Mouse (Mus musculus): ENCODE data around the gene Golga2. TPM values are rescaled to one million over a fixed set of nuclear protein-coding genes. Genes with fewer than 3 reads are reported as not detected.

The Golga2 gene
- polyA plus RNA-seq, 1 experiment from 2014 or later: 21.3 TPM

- H3K4me3 ChIP-seq (ENCODE audit: low read length): peak overlapping the region; percentile 9; the same call in 1 of the 2 replicates
- peak overlapping the region; percentile 96 for H3K27ac ChIP-seq (ENCODE audit: low read depth, low read length)
- no peak for ATAC-seq (ENCODE audit: low FRiP score, low TSS enrichment)
- no peak overlapping the region; the same call in 1 of the 2 replicates for H3K9ac ChIP-seq (ENCODE audit: low read depth, low read length)
- no peaks in the 10 kb centered on the region for H3K9me3 ChIP-seq (ENCODE audit: control insufficient read depth, low read length)
- 22% methylated on average over 9 of the region's 9 CpGs for WGBS
- peaks cover 45% of the 10 kb centered on the region for H3K4me1 ChIP-seq (ENCODE audit: control insufficient read depth, insufficient read depth, low read length)
- no peaks in the 10 kb centered on the region; the same call in 1 of the 2 replicates for H3K27me3 ChIP-seq (ENCODE audit: control insufficient read depth, insufficient read depth, low read length)
- H3K36me3 ChIP-seq (ENCODE audit: control insufficient read depth, insufficient read depth, low read length): no peaks in the 10 kb centered on the region
- peak overlapping the region; percentile 27; the same call in 1 of the 2 replicates for H3K4me2 ChIP-seq (replicated peaks; ENCODE audit: low read depth, low read length)
These were observed 32.7 kb downstream of the Golga2 start for GRCm38 (mm10) chr2:32319586-32320580.

- ATAC-seq (ENCODE audit: low FRiP score, low TSS enrichment): no peak
- Histone ChIP-seq H3K4me2 (replicated peaks; ENCODE audit: low read depth, low read length) (no peak overlapping the region), H3K27ac (ENCODE audit: low read depth, low read length) (peak overlapping the region; percentile 96; the same call in 1 of the 2 replicates), H3K4me1 (ENCODE audit: control insufficient read depth, insufficient read depth, low read length) (peaks cover 38% of the 10 kb centered on the region), H3K9ac (ENCODE audit: low read depth, low read length) (no peak overlapping the region), H3K4me3 (ENCODE audit: low read length) (no peak overlapping the region), H3K36me3 (ENCODE audit: control insufficient read depth, insufficient read depth, low read length) (no peaks in the 10 kb centered on the region), H3K27me3 (ENCODE audit: control insufficient read depth, insufficient read depth, low read length) (no peaks in the 10 kb centered on the region; the same call in 1 of the 2 replicates), H3K9me3 (ENCODE audit: control insufficient read depth, low read length) (no peaks in the 10 kb centered on the region)
- WGBS: 65% methylated on average over 11 of the region's 11 CpGs
These were observed 33.5 kb downstream of the Golga2 start for GRCm38 (mm10) chr2:32320721-32321120.

- no peak overlapping the region for H3K27ac ChIP-seq (ENCODE audit: low read depth, low read length)
- no peak for ATAC-seq (ENCODE audit: low FRiP score, low TSS enrichment)
- no peak overlapping the region for H3K4me2 ChIP-seq (replicated peaks; ENCODE audit: low read depth, low read length)
- WGBS: 77% methylated on average over 9 of the region's 9 CpGs
- no peak overlapping the region for H3K4me3 ChIP-seq (ENCODE audit: low read length)
- peaks cover 29% of the 10 kb centered on the region for H3K4me1 ChIP-seq (ENCODE audit: control insufficient read depth, insufficient read depth, low read length)
- no peaks in the 10 kb centered on the region for H3K9me3 ChIP-seq (ENCODE audit: control insufficient read depth, low read length)
- no peaks in the 10 kb centered on the region; the same call in 1 of the 2 replicates for H3K27me3 ChIP-seq (ENCODE audit: control insufficient read depth, insufficient read depth, low read length)
- H3K36me3 ChIP-seq (ENCODE audit: control insufficient read depth, insufficient read depth, low read length): no peaks in the 10 kb centered on the region
- H3K9ac ChIP-seq (ENCODE audit: low read depth, low read length): no peak overlapping the region
These were observed 34.6 kb downstream of the Golga2 start for GRCm38 (mm10) chr2:32321591-32322298.

GRCm38 (mm10) chr2:32322754-32323741 lies 35.9 kb downstream of the Golga2 start:
- Histone ChIP-seq H3K4me1 (ENCODE audit: control insufficient read depth, insufficient read depth, low read length) (peaks cover 16% of the 10 kb centered on the region), H3K27ac (ENCODE audit: low read depth, low read length) (no peak overlapping the region), H3K4me2 (replicated peaks; ENCODE audit: low read depth, low read length) (no peak overlapping the region), H3K9ac (ENCODE audit: low read depth, low read length) (no peak overlapping the region), H3K27me3 (ENCODE audit: control insufficient read depth, insufficient read depth, low read length) (no peaks in the 10 kb centered on the region; the same call in 1 of the 2 replicates), H3K9me3 (ENCODE audit: control insufficient read depth, low read length) (no peaks in the 10 kb centered on the region), H3K36me3 (ENCODE audit: control insufficient read depth, insufficient read depth, low read length) (no peaks in the 10 kb centered on the region), H3K4me3 (ENCODE audit: low read length) (no peak overlapping the region)
- no peak for ATAC-seq (ENCODE audit: low FRiP score, low TSS enrichment)
- whole genome bisulfite sequencing: 89% methylated on average over 7 of the region's 7 CpGs

- Histone ChIP-seq H3K4me2 (replicated peaks; ENCODE audit: low read depth, low read length) (no peak overlapping the region), H3K9ac (ENCODE audit: low read depth, low read length) (no peak overlapping the region), H3K27me3 (ENCODE audit: control insufficient read depth, insufficient read depth, low read length) (no peaks in the 10 kb centered on the region), H3K4me3 (ENCODE audit: low read length) (no peak overlapping the region), H3K27ac (ENCODE audit: low read depth, low read length) (no peak overlapping the region), H3K36me3 (ENCODE audit: control insufficient read depth, insufficient read depth, low read length) (no peaks in the 10 kb centered on the region), H3K4me1 (ENCODE audit: control insufficient read depth, insufficient read depth, low read length) (peaks cover 14% of the 10 kb centered on the region), H3K9me3 (ENCODE audit: control insufficient read depth, low read length) (no peaks in the 10 kb centered on the region)
- WGBS: 60% methylated on average over 4 of the region's 4 CpGs
- ATAC-seq (ENCODE audit: low FRiP score, low TSS enrichment): no peak
These were observed 37.1 kb downstream of the Golga2 start for GRCm38 (mm10) chr2:32324322-32324721.

GRCm38 (mm10) chr2:32325342-32325741 lies 38.2 kb downstream of the Golga2 start:
- H3K4me2 ChIP-seq (replicated peaks; ENCODE audit: low read depth, low read length): no peak overlapping the region
- H3K36me3 ChIP-seq (ENCODE audit: control insufficient read depth, insufficient read depth, low read length): no peaks in the 10 kb centered on the region
- WGBS: 35% methylated on average over 7 of the region's 7 CpGs
- H3K27ac ChIP-seq (ENCODE audit: low read depth, low read length): no peak overlapping the region; the same call in 1 of the 2 replicates
- H3K9ac ChIP-seq (ENCODE audit: low read depth, low read length): no peak overlapping the region
- no peak overlapping the region for H3K4me3 ChIP-seq (ENCODE audit: low read length)
- no peak for ATAC-seq (ENCODE audit: low FRiP score, low TSS enrichment)
- peaks cover 5% of the 10 kb centered on the region; the same call in 1 of the 2 replicates for H3K4me1 ChIP-seq (ENCODE audit: control insufficient read depth, insufficient read depth, low read length)
- no peaks in the 10 kb centered on the region for H3K9me3 ChIP-seq (ENCODE audit: control insufficient read depth, low read length)
- H3K27me3 ChIP-seq (ENCODE audit: control insufficient read depth, insufficient read depth, low read length): no peaks in the 10 kb centered on the region

GRCm38 (mm10) chr2:32327200-32327599 lies 40.0 kb downstream of the Golga2 start:
- Histone ChIP-seq H3K4me3 (ENCODE audit: low read length) (no peak overlapping the region), H3K27ac (ENCODE audit: low read depth, low read length) (no peak overlapping the region), H3K27me3 (ENCODE audit: control insufficient read depth, insufficient read depth, low read length) (no peaks in the 10 kb centered on the region), H3K9me3 (ENCODE audit: control insufficient read depth, low read length) (no peaks in the 10 kb centered on the region), H3K36me3 (ENCODE audit: control insufficient read depth, insufficient read depth, low read length) (no peaks in the 10 kb centered on the region), H3K9ac (ENCODE audit: low read depth, low read length) (no peak overlapping the region), H3K4me1 (ENCODE audit: control insufficient read depth, insufficient read depth, low read length) (0 out of 2 replicates have a peak, but pooled peaks cover 5% of the 10 kb centered on the region), H3K4me2 (replicated peaks; ENCODE audit: low read depth, low read length) (no peak overlapping the region)
- 87% methylated on average over 4 of the region's 4 CpGs for WGBS
- ATAC-seq (ENCODE audit: low FRiP score, low TSS enrichment): no peak

GRCm38 (mm10) chr2:32328911-32329460 lies 41.8 kb downstream of the Golga2 start:
- Histone ChIP-seq H3K4me3 (ENCODE audit: low read length) (no peak overlapping the region), H3K4me1 (ENCODE audit: control insufficient read depth, insufficient read depth, low read length) (0 out of 2 replicates have a peak, but pooled peaks cover 5% of the 10 kb centered on the region), H3K27ac (ENCODE audit: low read depth, low read length) (no peak overlapping the region), H3K9ac (ENCODE audit: low read depth, low read length) (no peak overlapping the region), H3K36me3 (ENCODE audit: control insufficient read depth, insufficient read depth, low read length) (no peaks in the 10 kb centered on the region), H3K9me3 (ENCODE audit: control insufficient read depth, low read length) (no peaks in the 10 kb centered on the region), H3K27me3 (ENCODE audit: control insufficient read depth, insufficient read depth, low read length) (no peaks in the 10 kb centered on the region), H3K4me2 (replicated peaks; ENCODE audit: low read depth, low read length) (no peak overlapping the region)
- no peak for ATAC-seq (ENCODE audit: low FRiP score, low TSS enrichment)
- 17% methylated on average over 13 of the region's 13 CpGs for WGBS
